Mouse (Mus musculus) small intestine, adult 2 months (tissue): Measurements from ENCODE around the gene Zfp579.

Experiments
- CTCF ChIP-seq: fragments of 200-500 bp; IDR thresholded peaks from 2 replicates; pipeline ENCODE4 v1.5.1; 2012; ENCODE audit warnings: low read depth, mild to moderate bottlenecking, control low read depth, inconsistent platforms, low read length, moderate library complexity, mixed read lengths; ENCODE audit not compliant: insufficient replicate concordance, insufficient read length; ENCODE audit errors: extremely low read depth
- POLR2A ChIP-seq: fragments of 200-500 bp; IDR thresholded peaks from 2 replicates; pipeline ENCODE4 v1.6.1; 2012; ENCODE audit warnings: low read depth, mild to moderate bottlenecking, control low read depth, inconsistent platforms, low read length, moderate library complexity

DNA sequence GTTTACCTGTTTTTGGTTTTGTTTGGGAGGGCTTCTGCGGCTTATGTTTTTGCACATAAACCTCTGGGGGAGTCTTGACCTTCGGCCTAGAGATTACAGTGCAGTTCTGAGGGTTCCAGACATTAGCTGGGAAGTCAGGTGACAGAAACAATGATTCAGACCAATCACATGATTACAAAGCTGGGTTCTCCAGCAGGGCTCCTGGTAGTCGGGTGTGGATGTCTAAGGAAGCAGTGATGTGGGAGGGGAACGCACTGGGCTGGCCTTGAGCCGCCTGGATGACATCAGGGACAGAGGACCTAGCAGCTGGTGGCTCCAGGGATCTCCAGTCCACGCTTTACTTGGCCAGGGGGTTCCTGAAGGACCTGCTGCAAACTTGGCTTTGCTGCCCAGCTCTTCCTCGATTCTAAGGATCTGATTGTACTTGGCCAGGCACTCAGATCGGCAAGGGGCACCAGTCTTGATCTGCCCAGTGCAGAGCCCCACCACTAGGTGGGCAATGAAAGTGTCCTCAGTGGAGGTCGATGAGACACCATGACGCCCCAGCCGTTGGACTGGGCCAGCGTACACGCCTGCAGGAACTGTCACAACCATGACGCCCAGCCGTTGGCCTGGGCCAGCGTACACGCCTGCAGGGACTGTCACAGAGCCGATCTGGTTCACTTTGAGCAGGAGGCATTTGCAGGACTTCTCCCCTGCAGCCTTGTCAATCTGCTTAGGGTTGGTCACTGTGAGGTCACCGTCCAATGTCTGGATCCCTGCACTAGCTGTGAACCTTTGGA lies 45.2 kb downstream of the Zfp579 start:
- TF ChIP-seq CTCF (no peak), POLR2A (no peak)
